Mouse (Mus musculus): ENCODE data around the gene Serf2. TPM values are rescaled to one million over a fixed set of nuclear protein-coding genes. Genes with fewer than 3 reads are reported as not detected.
"Not testable (repeated sequence)": the region's sequence is repeated elsewhere in the genome, so short reads cannot be mapped to it uniquely, and the experiment has no call there.

Serf2 gene
- polyA plus RNA-seq, 1 experiment from 2014 or later, result 352 TPM

- H3K9me3 ChIP-seq (ENCODE audit: control insufficient read depth, low read length); H3K27me3 ChIP-seq (ENCODE audit: control insufficient read depth, insufficient read depth, low read length); H3K4me1 ChIP-seq (ENCODE audit: control insufficient read depth, insufficient read depth, low read length); H3K36me3 ChIP-seq (ENCODE audit: control insufficient read depth, insufficient read depth, low read length): not testable (repeated sequence)
- DNase-seq (peak; percentile 95), ATAC-seq (ENCODE audit: low FRiP score, low TSS enrichment) (peak; percentile 85; the same call in 1 of the 2 replicates)
- 7% methylated on average over 39 of the region's 41 CpGs for WGBS
- H3K4me2 ChIP-seq (ENCODE audit: low read length), result peak within 1 kb of the TSS; percentile 64
- H3K4me3 ChIP-seq (replicated peaks; ENCODE audit: low read depth, low read length), result peak within 1 kb of the TSS; percentile 57
- peak within 1 kb of the TSS; percentile 49; the same call in 1 of the 2 replicates for H3K9ac ChIP-seq (replicated peaks; ENCODE audit: low read length)
- peak within 1 kb of the TSS; percentile 3; the same call in 1 of the 2 replicates for H3K27ac ChIP-seq (replicated peaks; ENCODE audit: low read depth, low read length)
Observed at GRCm38 (mm10) chr2:121473301-121474179, 24.5 kb downstream of the Serf2 start, which contains the start of gene Mfap1b. Gene Mfap1b, minus strand, starts transcription at chr2:121474067.

GRCm38 (mm10) chr2:121474180-121474535, 25.2 kb downstream of the Serf2 start:
- 34% methylated on average over 8 of the region's 8 CpGs for WGBS
- H3K9me3 ChIP-seq (ENCODE audit: control insufficient read depth, low read length), result no peaks in the 10 kb centered on the region
- DNase-seq (no peak), ATAC-seq (ENCODE audit: low FRiP score, low TSS enrichment) (no peak; the same call in 1 of the 2 replicates)
- H3K9ac ChIP-seq (replicated peaks; ENCODE audit: low read length), result peak overlapping the region; percentile 49; the same call in 1 of the 2 replicates
- H3K4me1 ChIP-seq (ENCODE audit: control insufficient read depth, insufficient read depth, low read length), result no peaks in the 10 kb centered on the region
- no peaks in the 10 kb centered on the region for H3K27me3 ChIP-seq (ENCODE audit: control insufficient read depth, insufficient read depth, low read length)
- peak overlapping the region; percentile 3; the same call in 1 of the 2 replicates for H3K27ac ChIP-seq (replicated peaks; ENCODE audit: low read depth, low read length)
- peak overlapping the region; percentile 57 for H3K4me3 ChIP-seq (replicated peaks; ENCODE audit: low read depth, low read length)
- H3K4me2 ChIP-seq (ENCODE audit: low read length), result peak overlapping the region; percentile 64
- no peaks in the 10 kb centered on the region for H3K36me3 ChIP-seq (ENCODE audit: control insufficient read depth, insufficient read depth, low read length)

- H3K4me1 ChIP-seq (ENCODE audit: control insufficient read depth, insufficient read depth, low read length); H3K4me2 ChIP-seq (ENCODE audit: low read length); H3K9ac ChIP-seq (replicated peaks; ENCODE audit: low read length); H3K27ac ChIP-seq (replicated peaks; ENCODE audit: low read depth, low read length); ATAC-seq (ENCODE audit: low FRiP score, low TSS enrichment); DNase-seq; H3K36me3 ChIP-seq (ENCODE audit: control insufficient read depth, insufficient read depth, low read length); H3K4me3 ChIP-seq (replicated peaks; ENCODE audit: low read depth, low read length); H3K27me3 ChIP-seq (ENCODE audit: control insufficient read depth, insufficient read depth, low read length); H3K9me3 ChIP-seq (ENCODE audit: control insufficient read depth, low read length): not testable (repeated sequence)
- 94% methylated on average over 2 of the region's 2 CpGs for WGBS
Observed at GRCm38 (mm10) chr2:121475306-121475705, 26.3 kb downstream of the Serf2 start.

- DNase-seq (no peak), ATAC-seq (ENCODE audit: low FRiP score, low TSS enrichment) (no peak)
- no peak overlapping the region for H3K27ac ChIP-seq (replicated peaks; ENCODE audit: low read depth, low read length)
- no peak overlapping the region for H3K4me2 ChIP-seq (ENCODE audit: low read length)
- H3K27me3 ChIP-seq (ENCODE audit: control insufficient read depth, insufficient read depth, low read length), result no peaks in the 10 kb centered on the region
- H3K36me3 ChIP-seq (ENCODE audit: control insufficient read depth, insufficient read depth, low read length), result no peaks in the 10 kb centered on the region
- H3K4me3 ChIP-seq (replicated peaks; ENCODE audit: low read depth, low read length), result no peak overlapping the region
- 75% methylated on average over 3 of the region's 3 CpGs for WGBS
- no peak overlapping the region for H3K9ac ChIP-seq (replicated peaks; ENCODE audit: low read length)
- no peaks in the 10 kb centered on the region for H3K9me3 ChIP-seq (ENCODE audit: control insufficient read depth, low read length)
- H3K4me1 ChIP-seq (ENCODE audit: control insufficient read depth, insufficient read depth, low read length), result no peaks in the 10 kb centered on the region
Observed at GRCm38 (mm10) chr2:121477491-121478266, 28.7 kb downstream of the Serf2 start.

- WGBS, result 61% methylated on average over 3 of the region's 3 CpGs
- DNase-seq (no peak), ATAC-seq (ENCODE audit: low FRiP score, low TSS enrichment) (no peak)
- Histone ChIP-seq H3K4me1 (ENCODE audit: control insufficient read depth, insufficient read depth, low read length) (no peaks in the 10 kb centered on the region), H3K9me3 (ENCODE audit: control insufficient read depth, low read length) (no peaks in the 10 kb centered on the region), H3K9ac (replicated peaks; ENCODE audit: low read length) (no peak overlapping the region), H3K36me3 (ENCODE audit: control insufficient read depth, insufficient read depth, low read length) (no peaks in the 10 kb centered on the region), H3K4me3 (replicated peaks; ENCODE audit: low read depth, low read length) (no peak overlapping the region), H3K4me2 (ENCODE audit: low read length) (no peak overlapping the region), H3K27ac (replicated peaks; ENCODE audit: low read depth, low read length) (no peak overlapping the region), H3K27me3 (ENCODE audit: control insufficient read depth, insufficient read depth, low read length) (no peaks in the 10 kb centered on the region)
Observed at GRCm38 (mm10) chr2:121480498-121480897, 31.5 kb downstream of the Serf2 start.

GRCm38 (mm10) chr2:121480916-121481315, 31.9 kb downstream of the Serf2 start:
- not testable (repeated sequence) for H3K27ac ChIP-seq (replicated peaks; ENCODE audit: low read depth, low read length); H3K4me1 ChIP-seq (ENCODE audit: control insufficient read depth, insufficient read depth, low read length); H3K4me3 ChIP-seq (replicated peaks; ENCODE audit: low read depth, low read length); ATAC-seq (ENCODE audit: low FRiP score, low TSS enrichment); H3K9ac ChIP-seq (replicated peaks; ENCODE audit: low read length); H3K9me3 ChIP-seq (ENCODE audit: control insufficient read depth, low read length); H3K4me2 ChIP-seq (ENCODE audit: low read length); H3K36me3 ChIP-seq (ENCODE audit: control insufficient read depth, insufficient read depth, low read length); H3K27me3 ChIP-seq (ENCODE audit: control insufficient read depth, insufficient read depth, low read length); DNase-seq
- 92% methylated on average over 13 of the region's 13 CpGs for WGBS

GRCm38 (mm10) chr2:121483576-121483975, 34.6 kb downstream of the Serf2 start:
- Histone ChIP-seq H3K27ac (replicated peaks; ENCODE audit: low read depth, low read length) (no peak overlapping the region), H3K9ac (replicated peaks; ENCODE audit: low read length) (no peak overlapping the region), H3K27me3 (ENCODE audit: control insufficient read depth, insufficient read depth, low read length) (no peaks in the 10 kb centered on the region), H3K36me3 (ENCODE audit: control insufficient read depth, insufficient read depth, low read length) (no peaks in the 10 kb centered on the region), H3K4me3 (replicated peaks; ENCODE audit: low read depth, low read length) (no peak overlapping the region), H3K4me2 (ENCODE audit: low read length) (no peak overlapping the region), H3K4me1 (ENCODE audit: control insufficient read depth, insufficient read depth, low read length) (no peaks in the 10 kb centered on the region), H3K9me3 (ENCODE audit: control insufficient read depth, low read length) (no peaks in the 10 kb centered on the region)
- no peak for ATAC-seq (ENCODE audit: low FRiP score, low TSS enrichment)
- DNase-seq, result no peak
- 44% methylated on average over 8 of the region's 8 CpGs for whole genome bisulfite sequencing

GRCm38 (mm10) chr2:121484403-121484802, 35.4 kb downstream of the Serf2 start:
- H3K9ac ChIP-seq (replicated peaks; ENCODE audit: low read length); H3K27ac ChIP-seq (replicated peaks; ENCODE audit: low read depth, low read length); H3K4me2 ChIP-seq (ENCODE audit: low read length); H3K4me3 ChIP-seq (replicated peaks; ENCODE audit: low read depth, low read length); H3K36me3 ChIP-seq (ENCODE audit: control insufficient read depth, insufficient read depth, low read length); H3K9me3 ChIP-seq (ENCODE audit: control insufficient read depth, low read length); ATAC-seq (ENCODE audit: low FRiP score, low TSS enrichment); H3K4me1 ChIP-seq (ENCODE audit: control insufficient read depth, insufficient read depth, low read length); DNase-seq; H3K27me3 ChIP-seq (ENCODE audit: control insufficient read depth, insufficient read depth, low read length): not testable (repeated sequence)
- 77% methylated on average over 1 of the region's 2 CpGs for whole genome bisulfite sequencing
